Mouse (Mus musculus): ENCODE measurements at regions not wholly inside any gene's neighbourhood (a gene's known extent, or its start where the extent isn't known, plus 50 kb on each side); places are given as distances from the start of the nearest gene placed in this dataset.

DNA sequence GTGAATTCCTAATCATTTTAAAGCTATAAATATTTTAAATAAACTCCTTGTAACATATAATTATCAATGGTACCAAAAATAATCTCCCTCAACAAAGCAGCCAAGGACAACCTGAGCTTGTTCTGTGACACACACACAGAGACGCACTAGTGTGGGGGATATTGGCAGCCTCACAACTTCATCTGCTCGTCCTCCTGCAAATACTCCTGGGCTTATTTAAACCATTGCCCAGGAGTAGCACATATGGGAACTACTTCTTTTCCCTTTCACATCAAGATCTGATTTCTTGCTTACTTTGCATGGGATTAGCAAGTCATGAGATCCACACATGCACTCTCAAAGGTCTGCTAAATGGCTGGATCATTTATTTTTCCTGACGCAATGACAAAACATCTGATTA lies 277.7 kb upstream of the Lmcd1 start:
- no peak for ATAC-seq
- H3K9me3 ChIP-seq (ENCODE audit: control insufficient read depth): no peaks in the 10 kb centered on the region
- H3K27ac ChIP-seq (ENCODE audit: low read depth, low read length): no peak overlapping the region
- H3K27me3 ChIP-seq (replicated peaks; ENCODE audit: control insufficient read depth, insufficient read depth, low read length): no peaks in the 10 kb centered on the region
- no peaks in the 10 kb centered on the region for H3K36me3 ChIP-seq (ENCODE audit: control insufficient read depth, insufficient read depth)
- 76% methylated on average over 3 of the region's 3 CpGs for WGBS
- no peak for TF ChIP-seq CTCF (IDR thresholded peaks at IDR 0.05; ENCODE audit: low read depth)
- no peak overlapping the region for H3K4me3 ChIP-seq (ENCODE audit: low read depth, low read length)
- H3K9ac ChIP-seq (ENCODE audit: low read depth, low read length): no peak overlapping the region
- no peaks in the 10 kb centered on the region for H3K4me1 ChIP-seq (replicated peaks; ENCODE audit: control insufficient read depth, insufficient read depth, low read length)
- H3K4me2 ChIP-seq (replicated peaks; ENCODE audit: low read depth): no peak overlapping the region

- Histone ChIP-seq H3K36me3 (ENCODE audit: control insufficient read depth, insufficient read depth) (no peaks in the 10 kb centered on the region), H3K9me3 (ENCODE audit: control insufficient read depth) (no peaks in the 10 kb centered on the region), H3K27ac (ENCODE audit: low read depth, low read length) (no peak overlapping the region), H3K4me1 (replicated peaks; ENCODE audit: control insufficient read depth, insufficient read depth, low read length) (no peaks in the 10 kb centered on the region), H3K27me3 (replicated peaks; ENCODE audit: control insufficient read depth, insufficient read depth, low read length) (no peaks in the 10 kb centered on the region), H3K4me2 (replicated peaks; ENCODE audit: low read depth) (no peak overlapping the region), H3K9ac (ENCODE audit: low read depth, low read length) (no peak overlapping the region), H3K4me3 (ENCODE audit: low read depth, low read length) (no peak overlapping the region)
- TF ChIP-seq CTCF (IDR thresholded peaks at IDR 0.05; ENCODE audit: low read depth): no peak
- 86% methylated on average over 3 of the region's 3 CpGs for WGBS
- ATAC-seq: no peak
Measured at GRCm38 (mm10) chr6:112003784-112004471, 269.6 kb upstream of the Lmcd1 start.

- H3K4me1 ChIP-seq (replicated peaks; ENCODE audit: control insufficient read depth, insufficient read depth, low read length): no peaks in the 10 kb centered on the region
- H3K36me3 ChIP-seq (ENCODE audit: control insufficient read depth, insufficient read depth): no peaks in the 10 kb centered on the region
- no peak overlapping the region for H3K4me2 ChIP-seq (replicated peaks; ENCODE audit: low read depth)
- TF ChIP-seq CTCF (IDR thresholded peaks at IDR 0.05; ENCODE audit: low read depth): peak; percentile 55
- 55% methylated on average over 1 of the region's 1 CpGs for WGBS
- H3K4me3 ChIP-seq (ENCODE audit: low read depth, low read length): no peak overlapping the region
- no peak for ATAC-seq
- H3K27ac ChIP-seq (ENCODE audit: low read depth, low read length): no peak overlapping the region
- H3K9me3 ChIP-seq (ENCODE audit: control insufficient read depth): no peaks in the 10 kb centered on the region
- H3K27me3 ChIP-seq (replicated peaks; ENCODE audit: control insufficient read depth, insufficient read depth, low read length): no peaks in the 10 kb centered on the region
- no peak overlapping the region for H3K9ac ChIP-seq (ENCODE audit: low read depth, low read length)
Measured at GRCm38 (mm10) chr6:112026261-112027205, 247.0 kb upstream of the Lmcd1 start.

DNA sequence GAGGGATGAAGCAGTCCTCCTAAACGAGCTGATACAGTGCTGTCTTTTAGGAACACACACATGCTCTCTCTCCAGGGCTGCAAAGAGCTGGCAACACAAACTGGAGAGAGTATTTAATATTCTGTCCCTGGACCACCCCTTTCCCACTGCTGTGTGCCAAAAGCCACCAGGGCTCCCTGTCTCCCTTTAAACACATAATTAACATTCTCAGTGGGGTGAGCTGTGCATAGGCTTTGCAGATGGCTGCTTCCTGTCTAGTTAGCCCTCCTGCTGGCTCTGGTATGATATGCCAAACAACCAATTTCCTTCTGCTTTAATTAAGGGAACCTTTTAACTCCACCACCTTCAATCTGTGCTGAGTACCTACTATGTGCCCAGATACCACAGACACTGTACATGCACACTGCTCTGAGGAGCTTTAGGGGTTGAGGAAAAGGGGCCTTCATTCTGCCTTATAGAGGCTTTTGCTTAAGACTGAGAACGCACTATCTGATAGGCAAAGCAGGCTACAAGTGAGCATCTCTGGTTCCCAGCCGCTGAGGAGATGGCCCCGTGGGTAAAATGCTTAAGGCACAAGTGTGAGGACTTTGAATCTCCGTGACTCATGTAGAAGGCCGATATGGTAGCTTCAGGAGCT lies 222.9 kb upstream of the Lmcd1 start:
- Histone ChIP-seq H3K27ac (ENCODE audit: low read depth, low read length) (no peak overlapping the region), H3K4me3 (ENCODE audit: low read depth, low read length) (no peak overlapping the region), H3K4me1 (replicated peaks; ENCODE audit: control insufficient read depth, insufficient read depth, low read length) (no peaks in the 10 kb centered on the region), H3K27me3 (replicated peaks; ENCODE audit: control insufficient read depth, insufficient read depth, low read length) (no peaks in the 10 kb centered on the region), H3K9me3 (ENCODE audit: control insufficient read depth) (no peaks in the 10 kb centered on the region), H3K4me2 (replicated peaks; ENCODE audit: low read depth) (no peak overlapping the region), H3K36me3 (ENCODE audit: control insufficient read depth, insufficient read depth) (no peaks in the 10 kb centered on the region), H3K9ac (ENCODE audit: low read depth, low read length) (no peak overlapping the region)
- WGBS: 76% methylated on average over 6 of the region's 6 CpGs
- no peak for ATAC-seq
- TF ChIP-seq CTCF (IDR thresholded peaks at IDR 0.05; ENCODE audit: low read depth): no peak

DNA sequence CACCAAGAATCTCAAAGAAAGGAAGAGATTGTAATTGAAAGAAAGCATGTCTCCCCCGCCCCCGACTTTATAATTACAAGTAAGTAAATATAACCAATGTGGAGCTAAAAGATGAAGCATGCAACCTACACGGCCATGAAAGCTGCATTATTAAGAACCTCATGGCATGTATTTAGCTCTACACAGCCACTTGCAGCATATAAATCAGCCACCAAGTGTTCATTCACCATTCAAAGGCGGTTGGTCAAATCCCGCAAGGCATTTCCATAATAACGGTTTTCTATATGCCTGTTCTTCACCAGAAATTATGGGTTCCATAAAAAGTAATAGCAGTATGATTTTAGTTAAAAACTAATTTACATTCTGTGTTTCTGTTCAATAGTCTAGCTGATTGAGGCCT lies 221.4 kb upstream of the Lmcd1 start:
- WGBS: 90% methylated on average over 6 of the region's 6 CpGs
- ATAC-seq: no peak
- no peak overlapping the region for H3K9ac ChIP-seq (ENCODE audit: low read depth, low read length)
- no peak for TF ChIP-seq CTCF (IDR thresholded peaks at IDR 0.05; ENCODE audit: low read depth)
- H3K4me3 ChIP-seq (ENCODE audit: low read depth, low read length): no peak overlapping the region
- H3K27me3 ChIP-seq (replicated peaks; ENCODE audit: control insufficient read depth, insufficient read depth, low read length): no peaks in the 10 kb centered on the region
- H3K4me2 ChIP-seq (replicated peaks; ENCODE audit: low read depth): no peak overlapping the region
- H3K9me3 ChIP-seq (ENCODE audit: control insufficient read depth): no peaks in the 10 kb centered on the region
- H3K4me1 ChIP-seq (replicated peaks; ENCODE audit: control insufficient read depth, insufficient read depth, low read length): no peaks in the 10 kb centered on the region
- no peaks in the 10 kb centered on the region for H3K36me3 ChIP-seq (ENCODE audit: control insufficient read depth, insufficient read depth)
- H3K27ac ChIP-seq (ENCODE audit: low read depth, low read length): no peak overlapping the region

DNA sequence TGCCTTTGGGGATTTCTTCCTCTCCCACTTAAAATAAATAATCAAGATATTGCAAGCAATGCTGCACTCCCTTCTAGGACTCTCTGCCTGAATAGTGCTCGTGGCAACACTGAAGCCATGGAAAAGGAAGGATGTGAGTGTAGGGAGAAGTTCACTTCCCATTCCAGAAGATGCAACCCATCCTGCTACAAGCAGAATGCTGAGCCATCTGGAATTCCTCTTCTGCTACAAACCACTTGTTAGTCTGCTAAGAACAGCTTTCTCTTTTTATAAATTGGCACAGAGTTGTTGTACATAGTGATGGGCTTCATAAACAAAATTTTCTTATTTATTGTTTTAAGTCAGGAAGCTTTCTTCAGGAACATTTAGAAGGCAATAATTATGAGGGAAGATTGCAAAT lies 215.7 kb upstream of the Lmcd1 start:
- 45% methylated on average over 1 of the region's 1 CpGs for WGBS
- no peaks in the 10 kb centered on the region for H3K27me3 ChIP-seq (replicated peaks; ENCODE audit: control insufficient read depth, insufficient read depth, low read length)
- TF ChIP-seq CTCF (IDR thresholded peaks at IDR 0.05; ENCODE audit: low read depth): no peak
- H3K9ac ChIP-seq (ENCODE audit: low read depth, low read length): no peak overlapping the region
- no peak overlapping the region for H3K27ac ChIP-seq (ENCODE audit: low read depth, low read length)
- no peak for ATAC-seq
- H3K9me3 ChIP-seq (ENCODE audit: control insufficient read depth): no peaks in the 10 kb centered on the region
- H3K4me2 ChIP-seq (replicated peaks; ENCODE audit: low read depth): no peak overlapping the region
- H3K4me3 ChIP-seq (ENCODE audit: low read depth, low read length): no peak overlapping the region
- H3K36me3 ChIP-seq (ENCODE audit: control insufficient read depth, insufficient read depth): no peaks in the 10 kb centered on the region
- no peaks in the 10 kb centered on the region for H3K4me1 ChIP-seq (replicated peaks; ENCODE audit: control insufficient read depth, insufficient read depth, low read length)
